In the genomic region with DNA sequence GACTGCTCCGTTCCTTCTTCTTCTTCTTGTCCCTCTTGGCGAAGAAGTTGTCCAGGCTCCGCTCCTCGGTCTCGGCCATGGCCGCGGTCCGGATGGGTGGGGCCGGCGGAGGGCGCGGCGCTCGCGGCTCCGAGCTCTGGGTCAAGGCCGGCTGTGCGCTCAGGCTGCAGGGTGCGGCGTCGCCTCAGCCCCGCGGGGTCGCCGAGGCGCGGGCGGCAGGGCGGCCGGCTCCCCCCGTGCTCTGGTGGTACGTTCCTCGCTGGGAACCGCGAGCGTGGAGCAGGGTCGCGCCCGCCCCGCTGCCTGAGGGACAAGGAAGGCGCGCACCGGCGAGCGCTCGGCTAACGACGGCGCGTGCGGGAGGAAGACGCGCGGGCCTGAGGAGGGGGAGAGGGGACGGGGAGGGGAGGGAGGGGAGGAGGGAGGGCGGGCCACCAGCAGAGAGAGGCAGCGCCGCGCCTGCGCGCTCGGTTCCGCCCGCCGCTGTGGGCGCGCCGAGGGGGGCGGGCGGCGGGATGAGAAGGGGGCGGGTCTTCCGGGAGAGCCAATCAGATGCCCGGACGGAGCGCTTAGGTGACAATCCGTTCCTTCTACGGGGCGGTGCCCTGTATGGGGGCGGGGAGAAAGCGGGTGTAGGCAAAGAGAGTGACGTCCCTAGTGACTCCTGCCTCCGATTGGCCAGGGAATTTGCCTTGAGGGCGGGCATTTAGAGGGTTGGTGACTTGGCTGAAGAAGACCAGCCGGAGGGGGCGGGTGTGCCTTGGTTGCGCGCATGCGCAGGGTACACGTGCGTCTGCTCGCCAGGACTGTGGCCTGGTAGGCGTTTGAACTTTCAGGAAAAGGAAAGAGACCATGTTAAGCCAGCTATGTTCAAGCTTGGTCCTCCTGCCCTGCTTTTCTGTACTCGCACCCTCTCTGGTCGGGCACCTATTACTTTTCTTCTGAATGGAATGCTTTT, we compare ENCODE assay signal across 8 mouse cellular contexts. TPM values are rescaled to one million over a fixed set of nuclear protein-coding genes. Genes with fewer than 3 reads are reported as not detected.
DNase-seq lines count a peak whose midpoint lies in the region; ATAC-seq lines count a peak whose summit lies in the region.

TSS of gene Cdv3 (minus strand) at position 551 of the 958 bp plus-strand sequence.

- peak; percentile 100 for DNase-seq in R1 (ENCODE audit: low read depth, low spot score)
- DNase-seq in cerebellum, postnatal 25 days, result peak; percentile 98 to 99
- peak; percentile 96 to 98 for DNase-seq in frontal cortex, postnatal 25 days (ENCODE audit: low spot score in 2 of 2)
- peak; percentile 99 for DNase-seq in hindbrain, embryonic 14.5 days (ENCODE audit: low spot score)
- peak; percentile 99 for DNase-seq in layer of hippocampus, postnatal 36 days
- DNase-seq in lung, postnatal 36 days, result peak; percentile 100
- DNase-seq in retina, postnatal 1 day, result peak; percentile 100
- DNase-seq in urinary bladder, adult 18-20 months (ENCODE audit: low spot score in 2 of 2), result peak; percentile 94 to 100

- H3K36me3 ChIP-seq in hindbrain, embryonic 14.5 days (replicated peaks; ENCODE audit: control insufficient read depth, insufficient read depth), result peaks cover 16% of the 10 kb centered on the region

- H3K27ac ChIP-seq in hindbrain, embryonic 14.5 days, result peak within 1 kb of the TSS; percentile 97

- WGBS in hindbrain, embryonic 14.5 days, result 3% methylated on average over 89 of the region's 95 CpGs

- H3K4me2 ChIP-seq in hindbrain, embryonic 14.5 days (replicated peaks), result peak within 1 kb of the TSS; percentile 96

- H3K27me3 ChIP-seq in hindbrain, embryonic 14.5 days (ENCODE audit: control insufficient read depth, insufficient read depth, low read length), result no peaks in the 10 kb centered on the region

- H3K4me1 ChIP-seq in hindbrain, embryonic 14.5 days (replicated peaks; ENCODE audit: control insufficient read depth, insufficient read depth, low read length), result peaks cover 21% of the 10 kb centered on the region

- peak; percentile 98 for ATAC-seq in hindbrain, embryonic 14.5 days (ENCODE audit: low FRiP score)

- no peaks in the 10 kb centered on the region for H3K9me3 ChIP-seq in hindbrain, embryonic 14.5 days (ENCODE audit: control insufficient read depth, low read length)

- H3K9ac ChIP-seq in hindbrain, embryonic 14.5 days, result peak within 1 kb of the TSS; percentile 93

- peak within 1 kb of the TSS; percentile 95 for H3K4me3 ChIP-seq in hindbrain, embryonic 14.5 days (replicated peaks; ENCODE audit: low read length)

RNA-seq across cellular contexts. Expression of gene Cdv3, which starts in this region (rescaled TPM):
- 62.4 and 76.0 TPM in 2 replicates for polyA plus RNA-seq in hindbrain, embryonic 14.5 days (2014; fragmentation: Nextera tagmentation; extraction: Ambion mirVana)
- 10 to 100 TPM; 71.5 to 73.2 TPM for total RNA-seq in layer of hippocampus, postnatal 36 days (2021)

Comparison
In these comparisons a context has a peak if more than half of its experiments do, and no peak if none do; other contexts are left out.
1. Peak in every context shown above with its lines: DNase-seq, ATAC-seq, H3K4me3 ChIP-seq and H3K27ac ChIP-seq.